Mouse (Mus musculus): ENCODE results near the gene Fnip1. TPM values are rescaled to one million over a fixed set of nuclear protein-coding genes. Genes with fewer than 3 reads are reported as not detected.
A peak's percentile ranks its signal among the peaks of the same experiment; 100 is the strongest.

The Fnip1 gene
- polyA plus RNA-seq, 1 experiment from 2014 or later, result 6.0 TPM

- H3K4me3 ChIP-seq (ENCODE audit: low read depth, low read length), result no peak overlapping the region
- H3K36me3 ChIP-seq (ENCODE audit: control insufficient read depth, insufficient read depth), result no peaks in the 10 kb centered on the region
- 90% methylated on average over 1 of the region's 1 CpGs for WGBS
- no peaks in the 10 kb centered on the region for H3K27me3 ChIP-seq (replicated peaks; ENCODE audit: control insufficient read depth, insufficient read depth, low read length)
- no peak overlapping the region for H3K27ac ChIP-seq (ENCODE audit: low read depth, low read length)
- no peak for ATAC-seq
- no peaks in the 10 kb centered on the region for H3K4me1 ChIP-seq (replicated peaks; ENCODE audit: control insufficient read depth, insufficient read depth, low read length)
- no peak for TF ChIP-seq CTCF (IDR thresholded peaks at IDR 0.05; ENCODE audit: low read depth)
- H3K9me3 ChIP-seq (ENCODE audit: control insufficient read depth), result no peaks in the 10 kb centered on the region
- H3K4me2 ChIP-seq (replicated peaks; ENCODE audit: low read depth), result no peak overlapping the region
- no peak overlapping the region for H3K9ac ChIP-seq (ENCODE audit: low read depth, low read length)
Measured at GRCm38 (mm10) chr11:54530916-54531315, 92.9 kb downstream of the Fnip1 start.

- no peak for TF ChIP-seq CTCF (IDR thresholded peaks at IDR 0.05; ENCODE audit: low read depth)
- 71% methylated on average over 2 of the region's 2 CpGs for WGBS
- Histone ChIP-seq H3K27ac (ENCODE audit: low read depth, low read length) (no peak overlapping the region), H3K9me3 (ENCODE audit: control insufficient read depth) (no peaks in the 10 kb centered on the region), H3K27me3 (replicated peaks; ENCODE audit: control insufficient read depth, insufficient read depth, low read length) (no peaks in the 10 kb centered on the region), H3K4me1 (replicated peaks; ENCODE audit: control insufficient read depth, insufficient read depth, low read length) (no peaks in the 10 kb centered on the region), H3K9ac (ENCODE audit: low read depth, low read length) (no peak overlapping the region), H3K4me2 (replicated peaks; ENCODE audit: low read depth) (no peak overlapping the region), H3K4me3 (ENCODE audit: low read depth, low read length) (no peak overlapping the region), H3K36me3 (ENCODE audit: control insufficient read depth, insufficient read depth) (no peaks in the 10 kb centered on the region)
- no peak for ATAC-seq
Measured at GRCm38 (mm10) chr11:54533834-54534233, 95.8 kb downstream of the Fnip1 start.

DNA sequence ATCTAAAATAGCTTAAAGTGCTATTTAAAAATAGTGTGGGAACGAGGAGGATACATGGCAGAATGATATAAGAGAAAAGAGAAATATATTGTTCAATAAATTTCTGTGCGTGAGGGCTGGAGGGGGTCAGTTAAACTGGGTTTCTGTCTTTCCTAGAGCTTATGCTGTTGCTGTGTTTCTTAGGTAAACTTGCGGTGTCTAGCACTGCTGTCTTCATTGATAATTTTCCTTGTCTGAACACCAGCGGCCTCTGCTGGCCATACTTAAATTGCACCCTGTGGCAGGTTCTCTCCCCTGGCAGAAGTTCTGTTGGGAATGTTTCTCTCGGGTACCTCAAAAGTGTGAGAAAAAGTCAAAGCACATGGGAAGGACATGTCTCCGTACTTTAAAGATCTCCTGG lies 96.9 kb downstream of the Fnip1 start:
- no peak overlapping the region for H3K4me2 ChIP-seq (replicated peaks; ENCODE audit: low read depth)
- no peak overlapping the region for H3K4me3 ChIP-seq (ENCODE audit: low read depth, low read length)
- H3K9me3 ChIP-seq (ENCODE audit: control insufficient read depth), result no peaks in the 10 kb centered on the region
- H3K27me3 ChIP-seq (replicated peaks; ENCODE audit: control insufficient read depth, insufficient read depth, low read length), result no peaks in the 10 kb centered on the region
- TF ChIP-seq CTCF (IDR thresholded peaks at IDR 0.05; ENCODE audit: low read depth), result peak; percentile 91
- no peaks in the 10 kb centered on the region for H3K4me1 ChIP-seq (replicated peaks; ENCODE audit: control insufficient read depth, insufficient read depth, low read length)
- H3K36me3 ChIP-seq (ENCODE audit: control insufficient read depth, insufficient read depth), result no peaks in the 10 kb centered on the region
- no peak overlapping the region for H3K9ac ChIP-seq (ENCODE audit: low read depth, low read length)
- no peak overlapping the region for H3K27ac ChIP-seq (ENCODE audit: low read depth, low read length)
- 54% methylated on average over 6 of the region's 6 CpGs for WGBS
- 0 out of 2 replicates have a peak, but pooled peaks have one; percentile 19 for ATAC-seq

DNA sequence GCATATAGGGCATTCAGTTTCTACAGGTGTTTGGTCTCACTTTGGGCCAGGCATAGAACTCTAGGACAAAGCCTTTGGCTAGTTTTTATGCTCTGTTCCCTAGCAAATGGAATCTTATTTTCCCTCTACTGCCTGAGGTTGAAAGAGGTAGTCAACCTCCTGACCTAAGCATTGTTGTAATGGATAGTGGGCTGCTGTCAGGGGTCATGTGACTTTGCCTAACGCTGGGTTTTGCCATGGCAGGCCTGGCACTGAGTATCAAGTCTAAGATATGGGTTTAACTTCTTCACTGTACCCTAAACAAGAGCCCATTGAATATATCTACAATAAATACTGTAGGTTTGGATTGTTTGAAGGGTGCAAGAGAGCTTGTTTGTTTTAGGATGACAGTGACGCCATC lies 101.0 kb downstream of the Fnip1 start:
- no peak for ATAC-seq
- WGBS, result 67% methylated on average over 2 of the region's 2 CpGs

GRCm38 (mm10) chr11:54539486-54539885 lies 101.5 kb downstream of the Fnip1 start:
- no peak overlapping the region for H3K4me3 ChIP-seq (ENCODE audit: low read depth, low read length)
- no peaks in the 10 kb centered on the region for H3K4me1 ChIP-seq (replicated peaks; ENCODE audit: control insufficient read depth, insufficient read depth, low read length)
- no peaks in the 10 kb centered on the region for H3K27me3 ChIP-seq (replicated peaks; ENCODE audit: control insufficient read depth, insufficient read depth, low read length)
- 58% methylated on average over 2 of the region's 2 CpGs for WGBS
- H3K9me3 ChIP-seq (ENCODE audit: control insufficient read depth), result no peaks in the 10 kb centered on the region
- no peak overlapping the region for H3K27ac ChIP-seq (ENCODE audit: low read depth, low read length)
- H3K9ac ChIP-seq (ENCODE audit: low read depth, low read length), result no peak overlapping the region
- H3K36me3 ChIP-seq (ENCODE audit: control insufficient read depth, insufficient read depth), result no peaks in the 10 kb centered on the region
- TF ChIP-seq CTCF (IDR thresholded peaks at IDR 0.05; ENCODE audit: low read depth), result no peak
- H3K4me2 ChIP-seq (replicated peaks; ENCODE audit: low read depth), result no peak overlapping the region
- no peak for ATAC-seq

More for the DNA sequence above, 101.0 kb downstream of the Fnip1 start:
- Histone ChIP-seq H3K9ac (ENCODE audit: low read depth, low read length) (no peak overlapping the region), H3K4me3 (ENCODE audit: low read depth, low read length) (no peak overlapping the region), H3K4me1 (replicated peaks; ENCODE audit: control insufficient read depth, insufficient read depth, low read length) (no peaks in the 10 kb centered on the region), H3K36me3 (ENCODE audit: control insufficient read depth, insufficient read depth) (no peaks in the 10 kb centered on the region), H3K27ac (ENCODE audit: low read depth, low read length) (no peak overlapping the region), H3K9me3 (ENCODE audit: control insufficient read depth) (no peaks in the 10 kb centered on the region), H3K27me3 (replicated peaks; ENCODE audit: control insufficient read depth, insufficient read depth, low read length) (no peaks in the 10 kb centered on the region), H3K4me2 (replicated peaks; ENCODE audit: low read depth) (no peak overlapping the region)
- TF ChIP-seq CTCF (IDR thresholded peaks at IDR 0.05; ENCODE audit: low read depth), result no peak

DNA sequence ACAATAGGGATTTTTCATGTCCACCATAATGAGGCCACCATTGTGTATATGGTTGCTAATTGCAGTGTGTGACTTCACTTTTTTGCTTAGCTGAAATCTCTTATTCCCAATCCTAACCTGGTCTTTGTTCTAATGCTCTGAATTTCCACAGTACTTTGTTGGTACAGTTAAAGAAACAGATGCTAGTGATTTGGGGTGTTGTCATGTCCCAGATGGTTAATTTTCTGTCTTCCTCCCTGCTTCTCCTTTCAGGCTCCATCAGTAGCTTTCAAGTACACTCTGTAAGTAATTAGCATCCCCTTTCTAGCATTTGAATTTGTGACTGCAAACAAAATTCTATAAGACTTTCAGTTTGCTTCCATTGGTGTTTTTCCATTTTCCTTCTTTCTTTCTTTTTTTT lies 102.3 kb downstream of the Fnip1 start:
- no peaks in the 10 kb centered on the region for H3K27me3 ChIP-seq (replicated peaks; ENCODE audit: control insufficient read depth, insufficient read depth, low read length)
- ATAC-seq, result no peak
- H3K36me3 ChIP-seq (ENCODE audit: control insufficient read depth, insufficient read depth), result no peaks in the 10 kb centered on the region
- no peak overlapping the region for H3K4me2 ChIP-seq (replicated peaks; ENCODE audit: low read depth)
- no peak overlapping the region for H3K4me3 ChIP-seq (ENCODE audit: low read depth, low read length)
- no peaks in the 10 kb centered on the region for H3K4me1 ChIP-seq (replicated peaks; ENCODE audit: control insufficient read depth, insufficient read depth, low read length)
- no peak overlapping the region for H3K27ac ChIP-seq (ENCODE audit: low read depth, low read length)
- no peak overlapping the region for H3K9ac ChIP-seq (ENCODE audit: low read depth, low read length)
- no peaks in the 10 kb centered on the region for H3K9me3 ChIP-seq (ENCODE audit: control insufficient read depth)
- TF ChIP-seq CTCF (IDR thresholded peaks at IDR 0.05; ENCODE audit: low read depth), result no peak

DNA sequence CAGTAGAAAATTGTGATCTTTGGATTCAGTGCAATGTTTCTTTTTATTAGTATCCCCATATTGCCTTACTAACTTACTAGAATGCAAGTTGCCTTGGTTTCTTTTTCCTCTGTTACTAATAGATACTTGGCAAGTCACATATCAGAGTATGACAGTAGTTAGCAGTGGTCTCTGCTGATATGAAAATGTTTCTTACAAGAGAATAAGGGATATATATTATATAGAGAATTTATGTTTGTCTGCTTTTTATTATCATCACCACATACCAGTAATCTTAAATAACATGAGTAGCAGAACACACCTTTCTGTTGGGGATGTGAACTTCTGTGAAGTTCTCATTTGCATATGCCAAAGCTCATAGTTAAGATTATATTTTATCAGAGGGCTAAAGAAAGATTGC lies 104.4 kb downstream of the Fnip1 start:
- no peak overlapping the region for H3K4me2 ChIP-seq (replicated peaks; ENCODE audit: low read depth)
- no peak overlapping the region for H3K9ac ChIP-seq (ENCODE audit: low read depth, low read length)
- TF ChIP-seq CTCF (IDR thresholded peaks at IDR 0.05; ENCODE audit: low read depth), result no peak
- ATAC-seq, result no peak
- no peak overlapping the region for H3K27ac ChIP-seq (ENCODE audit: low read depth, low read length)
- H3K27me3 ChIP-seq (replicated peaks; ENCODE audit: control insufficient read depth, insufficient read depth, low read length), result no peaks in the 10 kb centered on the region
- H3K4me1 ChIP-seq (replicated peaks; ENCODE audit: control insufficient read depth, insufficient read depth, low read length), result no peaks in the 10 kb centered on the region
- H3K36me3 ChIP-seq (ENCODE audit: control insufficient read depth, insufficient read depth), result no peaks in the 10 kb centered on the region
- H3K9me3 ChIP-seq (ENCODE audit: control insufficient read depth), result no peaks in the 10 kb centered on the region
- no peak overlapping the region for H3K4me3 ChIP-seq (ENCODE audit: low read depth, low read length)
